Mouse (Mus musculus): ENCODE measurements around the gene Barhl2.

Barhl2 gene

DNA sequence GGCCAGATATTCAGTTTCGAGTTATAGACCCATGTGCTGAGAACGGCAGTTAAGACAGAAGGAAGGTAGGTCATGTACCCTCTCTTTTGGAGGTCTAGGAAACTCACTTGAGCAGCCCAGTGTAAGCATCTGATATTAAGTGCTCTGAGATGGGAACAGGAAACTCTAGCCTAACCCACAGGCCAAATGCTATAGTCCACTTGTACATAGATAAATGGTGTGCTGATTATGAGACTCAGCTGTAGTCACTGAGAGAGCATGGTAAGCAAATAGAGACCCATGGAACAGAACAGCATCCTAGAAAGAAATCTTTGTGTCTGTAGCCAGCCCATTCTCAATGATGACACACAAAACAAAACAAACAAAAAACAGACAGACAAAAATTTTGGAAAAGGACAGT is 55.2 kb downstream of the Barhl2 start:
- DNase-seq (ENCODE audit: low spot score), result no peak

Data from layer of hippocampus, adult 9-10 months (tissue).